Mouse (Mus musculus): ENCODE data around the gene Cdc37.
A peak's percentile ranks its signal among the peaks of the same experiment; 100 is the strongest.

Cdc37 gene

DNA sequence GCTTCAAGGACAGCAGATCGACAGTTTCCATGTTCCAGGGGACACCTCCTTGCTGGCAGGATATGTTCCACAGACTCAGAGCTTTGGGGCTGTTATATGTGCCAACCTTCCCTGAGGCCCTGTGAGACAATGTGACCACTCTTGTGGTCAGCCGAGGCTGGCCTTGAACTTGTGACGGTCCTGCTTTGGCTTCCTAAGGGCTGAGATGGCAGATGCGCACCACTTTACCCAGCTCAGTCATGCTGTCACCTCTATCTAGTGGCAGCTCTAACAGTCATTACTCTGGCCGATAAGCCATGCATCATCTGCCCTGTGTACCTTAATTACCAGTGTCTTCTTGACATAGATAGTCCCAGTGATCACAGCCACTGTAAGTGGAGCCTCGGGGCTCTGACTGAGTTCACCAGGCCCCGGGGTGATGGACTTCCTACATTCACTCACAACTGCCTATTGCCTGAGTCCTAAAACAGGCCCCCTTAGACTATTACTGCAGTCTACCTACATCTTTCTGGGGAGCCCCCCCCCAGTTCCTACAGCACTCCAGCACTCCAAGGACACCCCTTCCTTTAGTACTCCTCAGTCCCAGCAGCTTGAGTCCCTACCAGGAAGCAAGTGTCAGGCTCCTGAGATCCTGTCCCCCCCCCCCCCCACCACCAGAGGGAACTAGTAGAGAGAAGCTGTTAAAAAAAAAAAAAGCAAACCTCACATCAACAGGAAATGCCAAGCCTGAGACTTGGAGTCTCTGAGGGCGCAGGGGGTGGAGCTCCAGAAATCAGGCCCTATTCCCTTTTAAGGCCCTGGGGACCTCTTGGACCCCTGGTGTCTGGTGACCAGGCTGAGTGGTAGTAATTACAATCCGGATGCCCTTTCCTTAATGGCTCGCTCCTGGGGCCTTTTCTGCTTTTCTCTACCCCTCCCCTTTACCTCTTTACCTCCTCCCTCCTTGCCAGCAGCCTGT is 17.6 kb upstream of the Cdc37 start:
- no peak for DNase-seq (ENCODE audit: low spot score)

DNA sequence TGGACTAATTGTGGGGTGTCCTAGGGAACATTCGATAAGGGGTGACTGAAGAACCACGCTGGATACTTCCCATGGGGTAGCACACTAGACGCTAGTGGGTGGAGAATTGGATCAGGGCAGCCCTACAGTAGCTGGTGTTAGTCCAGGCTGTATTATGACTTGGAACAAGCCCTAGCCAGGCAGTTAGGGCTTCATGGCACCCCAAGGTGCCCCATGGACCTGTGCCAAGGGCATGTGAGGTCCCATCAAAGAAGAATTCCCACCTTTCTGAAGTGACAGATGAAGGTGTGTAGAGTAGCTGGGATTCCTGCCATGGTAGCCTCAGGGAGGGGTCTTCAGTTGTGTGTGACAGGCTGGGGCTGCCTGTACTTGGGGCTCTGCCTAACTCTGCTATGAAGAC is 16.7 kb upstream of the Cdc37 start:
- DNase-seq (ENCODE audit: low spot score) = no peak

DNA sequence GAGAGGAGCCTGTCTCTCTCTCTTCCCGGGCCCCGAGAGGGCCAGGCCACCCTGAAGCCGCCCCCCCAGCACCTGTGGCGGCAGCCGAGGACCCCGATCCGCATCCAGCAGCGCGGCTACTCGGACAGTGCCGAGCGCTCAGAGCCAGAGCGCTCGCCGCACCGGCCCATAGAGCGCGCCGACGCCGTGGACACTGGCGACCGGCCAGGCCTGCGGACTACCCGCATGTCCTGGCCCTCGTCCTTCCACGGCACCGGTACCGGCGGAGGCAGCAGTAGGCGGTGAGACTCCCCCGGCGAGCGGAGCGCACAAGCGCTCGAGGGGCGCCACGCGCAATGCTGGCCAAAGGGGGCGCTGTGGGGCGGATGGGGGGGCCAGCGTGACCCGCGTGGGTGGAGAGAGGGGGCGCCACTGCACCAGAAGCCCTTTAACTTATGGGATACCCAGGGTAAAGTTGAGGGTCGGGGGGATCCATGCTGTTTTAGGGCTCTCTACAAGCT is 16.2 kb upstream of the Cdc37 start:
- peak; percentile 24 for DNase-seq (ENCODE audit: low spot score)

DNA sequence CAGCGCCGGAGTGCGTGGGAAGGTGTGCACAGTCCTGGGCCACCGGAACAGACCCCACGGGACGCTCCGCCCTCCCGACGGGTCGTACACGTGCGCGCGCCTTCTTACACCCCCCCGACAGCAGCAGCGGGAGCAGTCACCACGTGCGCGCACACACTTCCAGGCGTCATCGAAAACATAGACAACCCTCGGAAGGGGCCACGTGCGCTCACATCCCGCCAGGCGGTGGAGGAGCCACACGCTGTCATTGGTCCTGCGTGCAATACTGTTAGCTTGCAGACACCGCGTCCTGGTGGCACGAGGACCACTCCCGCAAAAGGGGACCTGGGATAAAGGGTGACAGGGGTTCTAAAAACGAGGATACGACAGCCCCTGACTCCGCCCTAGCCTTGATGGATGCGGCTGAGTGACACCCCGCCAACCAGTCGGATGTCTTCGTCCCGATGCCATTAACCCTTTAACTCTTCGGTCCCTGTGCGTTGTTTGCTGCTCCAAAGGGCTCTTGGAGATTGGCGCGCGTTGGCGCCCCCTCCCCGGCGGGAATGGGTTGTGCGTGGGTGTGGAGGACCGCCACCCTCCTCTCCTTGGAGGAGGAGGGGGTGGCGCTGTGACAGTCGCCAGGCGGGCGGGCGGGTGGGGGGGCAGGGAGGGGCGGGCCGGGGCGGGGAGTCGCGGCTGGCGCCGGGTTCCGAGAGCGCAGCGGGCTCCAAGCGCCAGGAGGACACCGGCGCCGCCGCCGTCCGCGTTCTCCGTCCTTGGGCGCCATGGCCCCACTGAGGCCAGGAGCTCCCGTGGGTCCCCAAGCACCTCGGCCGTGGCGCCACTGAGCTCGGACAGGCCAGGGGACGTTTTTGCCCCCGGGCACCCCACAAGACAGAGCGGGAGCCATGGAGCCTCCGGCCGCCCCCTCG is 15.5 kb upstream of the Cdc37 start, which contains the start of gene Pde4a:
Pde4a (plus strand) TSS at position 674 of the 911 bp plus-strand sequence.
- DNase-seq (ENCODE audit: low spot score) = no peak

DNA sequence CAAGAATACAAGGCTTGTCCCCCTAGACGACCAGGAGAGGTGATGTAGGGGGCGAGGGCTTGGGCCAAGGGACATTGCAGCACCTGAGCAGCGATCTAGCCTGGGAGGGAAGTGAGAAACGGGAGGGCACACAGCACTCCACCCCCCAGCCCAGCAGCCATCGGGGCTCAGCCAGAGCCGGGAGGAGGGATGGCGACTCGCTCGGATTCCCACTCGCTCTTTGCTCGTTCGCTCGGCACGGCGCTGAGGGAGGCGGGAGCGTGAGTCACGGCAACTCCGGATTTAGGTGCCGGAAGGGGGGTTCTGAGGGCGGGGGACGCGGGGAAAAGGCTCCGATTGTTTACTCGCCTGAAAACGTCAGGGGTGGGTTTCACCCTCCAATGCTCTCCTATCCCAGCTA is 14.3 kb upstream of the Cdc37 start:
- peak; percentile 38 for DNase-seq (ENCODE audit: low spot score)

DNA sequence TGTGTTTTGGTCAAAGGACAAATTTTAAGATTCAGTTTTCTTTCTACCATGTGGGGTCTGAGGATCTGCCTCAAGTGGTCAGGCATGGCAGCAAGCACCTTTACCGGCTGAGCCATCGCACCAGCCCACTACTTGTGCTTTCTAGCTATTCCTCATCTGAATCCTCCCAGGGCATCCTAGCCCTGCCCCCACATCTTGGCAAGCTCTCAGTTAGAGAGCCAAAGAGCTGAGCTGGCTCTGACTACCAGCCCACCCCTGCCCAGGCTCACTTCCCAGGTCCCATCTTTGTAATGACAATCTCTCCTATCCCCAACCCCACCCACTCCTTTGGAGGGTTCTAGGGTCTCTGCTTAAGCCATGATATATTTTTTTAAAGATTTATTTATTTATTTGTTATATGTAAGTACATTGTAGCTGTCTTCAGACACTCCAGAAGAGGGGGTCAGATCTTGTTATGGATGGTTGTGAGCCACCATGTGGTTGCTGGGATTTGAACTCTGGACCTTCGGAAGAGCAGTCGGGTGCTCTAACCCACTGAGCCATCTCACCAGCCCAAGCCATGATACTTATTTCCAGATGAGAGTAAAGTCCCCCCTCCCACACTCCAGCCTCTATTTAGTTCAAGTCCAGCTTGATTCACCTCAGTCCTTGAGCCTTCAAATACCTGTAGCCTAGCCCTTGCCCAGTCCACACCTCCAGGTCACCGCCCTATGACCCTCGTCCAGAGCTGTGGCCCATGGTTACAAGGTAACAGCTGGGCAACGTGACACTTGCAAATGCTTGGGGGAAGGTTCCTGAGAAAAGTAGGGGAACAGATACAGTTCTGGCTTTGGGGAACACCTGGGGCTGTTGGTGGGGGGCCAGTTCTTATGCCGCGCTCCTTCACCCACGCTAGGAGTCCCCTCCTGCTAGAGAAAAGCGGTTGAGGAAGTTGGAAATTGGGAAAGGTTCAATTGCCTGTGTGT is 13.6 kb upstream of the Cdc37 start:
- no peak for DNase-seq (ENCODE audit: low spot score)

DNA sequence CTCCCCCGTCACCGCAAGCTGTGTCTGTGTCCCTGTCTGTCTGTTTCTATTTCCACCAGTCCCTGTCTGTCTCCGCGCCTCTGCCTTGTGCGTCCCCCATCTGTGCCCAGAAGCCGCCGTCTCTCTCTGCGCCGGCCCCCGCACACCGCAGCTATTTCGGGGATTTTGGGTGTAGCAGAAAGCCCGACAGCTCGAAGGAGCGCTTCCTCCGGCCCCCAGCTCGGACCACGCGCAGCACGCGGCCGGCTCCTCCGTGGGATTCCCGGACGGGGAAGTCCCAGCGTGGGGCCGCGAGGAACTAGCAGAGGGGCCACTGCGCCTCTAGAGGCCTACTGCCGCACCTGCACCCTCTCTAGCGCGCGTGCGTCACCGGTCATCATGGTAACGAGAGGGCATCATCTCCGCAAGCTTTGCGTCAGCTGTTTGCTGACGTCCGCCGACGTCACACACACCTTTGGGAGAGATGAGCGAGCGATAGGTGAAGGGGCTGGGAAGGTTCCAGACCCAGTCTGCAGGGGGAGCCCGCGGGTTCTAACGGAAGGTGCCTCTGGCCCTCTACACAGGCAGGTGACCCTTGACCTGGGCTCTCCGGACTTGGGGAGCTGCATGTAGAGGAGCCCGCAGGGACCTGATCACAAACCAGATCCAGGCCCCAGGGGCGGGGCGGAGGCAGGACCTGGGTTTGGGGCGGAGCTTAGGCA is 11.6 kb upstream of the Cdc37 start:
- peak; percentile 85 for DNase-seq (ENCODE audit: low spot score)

DNA sequence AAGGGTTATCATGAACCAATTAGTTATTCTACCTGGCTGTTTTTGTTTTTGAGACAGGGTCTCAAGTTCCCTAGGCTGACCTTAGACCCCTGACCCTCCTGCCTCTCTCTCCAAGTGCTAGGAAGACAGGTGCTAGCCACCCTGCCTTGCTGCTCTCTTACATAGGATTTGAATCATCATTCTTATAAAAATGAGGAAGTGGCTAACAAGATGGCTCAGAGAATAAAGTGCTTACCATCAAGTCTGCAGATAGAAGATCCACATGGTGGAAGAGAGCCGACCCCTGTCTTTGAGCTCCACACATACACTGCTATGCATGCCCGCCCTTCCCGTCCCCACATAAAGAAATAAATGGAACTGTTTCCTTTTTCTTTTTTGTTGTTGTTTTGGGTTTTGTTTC is 5.0 kb upstream of the Cdc37 start:
- DNase-seq (ENCODE audit: low spot score) = no peak

DNA sequence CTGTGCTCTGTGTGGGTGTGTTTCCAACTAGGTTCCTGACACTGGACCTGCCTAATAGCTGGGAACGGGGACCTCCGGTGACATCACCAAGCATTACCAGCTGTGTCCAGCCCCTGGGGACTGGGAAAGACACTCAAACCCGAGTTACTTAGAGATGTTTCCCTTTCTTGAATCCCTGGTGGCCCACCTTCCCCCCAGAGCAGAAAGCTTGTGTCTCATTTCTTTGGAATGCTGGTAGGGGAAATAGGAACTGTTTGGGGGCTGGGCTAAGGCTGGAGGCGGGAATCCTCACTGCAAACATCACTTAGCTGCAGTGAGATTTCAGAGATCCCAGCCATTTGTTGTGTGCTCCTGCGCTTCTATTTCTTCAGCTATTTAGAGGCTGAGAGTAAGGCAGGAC is 4.1 kb upstream of the Cdc37 start:
- DNase-seq (ENCODE audit: low spot score) = no peak

DNA sequence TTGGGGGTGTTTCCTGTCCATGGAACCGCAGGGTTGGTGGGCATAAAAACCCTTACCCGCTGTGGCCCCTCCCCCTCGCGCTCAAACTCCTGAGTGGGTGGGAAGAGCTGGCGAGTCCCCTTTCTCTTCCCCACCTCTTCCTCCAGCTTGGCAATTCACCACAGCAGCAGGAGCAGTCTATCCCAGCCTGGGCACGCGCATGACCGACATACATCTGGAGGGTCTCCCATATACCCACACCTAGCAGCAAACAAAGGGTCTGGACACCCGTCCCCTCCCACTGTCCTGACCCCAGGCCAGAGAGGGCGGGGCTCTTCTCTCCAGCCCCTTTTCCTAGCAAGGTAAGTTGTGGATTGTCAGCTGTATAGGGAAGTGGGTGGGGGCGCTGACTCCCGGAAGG is 3.5 kb upstream of the Cdc37 start:
- DNase-seq (ENCODE audit: low spot score) = no peak

DNA sequence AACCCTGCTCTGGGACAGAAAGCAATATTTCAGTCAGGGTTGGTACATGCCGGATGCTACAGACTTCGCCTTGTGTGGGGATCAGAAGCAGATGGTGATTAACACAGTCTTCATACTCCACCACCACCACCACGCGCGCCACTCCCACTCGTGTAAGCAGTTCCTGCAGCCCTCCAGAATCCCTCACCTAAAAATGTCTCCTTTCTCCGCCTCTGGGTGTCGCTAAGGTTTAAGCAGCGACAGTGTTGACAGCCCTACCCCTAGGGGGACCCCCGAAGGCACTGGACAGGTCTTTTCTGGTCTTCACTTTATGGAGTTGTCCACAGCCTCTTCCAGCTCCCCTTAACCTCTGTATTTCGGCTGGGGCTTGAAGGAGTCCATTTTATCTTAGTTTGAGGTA is 2.9 kb upstream of the Cdc37 start:
- peak; percentile 41 for DNase-seq (ENCODE audit: low spot score)

DNA sequence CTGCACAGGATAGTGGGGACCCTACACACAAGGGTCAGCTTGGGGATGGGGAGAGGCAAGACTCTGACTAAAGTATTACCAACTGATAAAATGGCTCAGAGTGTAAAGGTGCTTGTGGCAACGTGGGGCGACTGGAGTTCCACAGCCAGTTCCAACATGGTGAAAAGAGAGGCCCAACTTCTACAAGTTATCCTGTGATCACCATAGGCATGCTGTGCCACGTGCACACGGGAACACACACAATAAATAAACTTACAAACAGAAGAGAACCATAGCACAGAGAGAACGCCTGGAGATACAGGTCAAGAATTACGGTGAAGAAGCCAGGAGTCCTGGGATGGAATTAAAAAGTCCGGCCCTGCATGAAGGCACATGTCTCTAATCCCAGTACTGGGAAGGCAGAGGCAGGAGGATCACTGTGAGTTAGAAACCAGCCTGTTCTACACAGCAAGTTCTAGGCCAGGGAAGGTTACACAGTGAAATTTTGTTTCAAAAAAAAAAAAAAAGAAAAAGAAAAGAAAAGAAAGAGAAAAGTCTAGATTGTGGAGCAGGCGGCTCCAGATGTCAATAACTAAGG is 617 bp downstream of the Cdc37 start:
- no peak for DNase-seq (ENCODE audit: low spot score)

DNA sequence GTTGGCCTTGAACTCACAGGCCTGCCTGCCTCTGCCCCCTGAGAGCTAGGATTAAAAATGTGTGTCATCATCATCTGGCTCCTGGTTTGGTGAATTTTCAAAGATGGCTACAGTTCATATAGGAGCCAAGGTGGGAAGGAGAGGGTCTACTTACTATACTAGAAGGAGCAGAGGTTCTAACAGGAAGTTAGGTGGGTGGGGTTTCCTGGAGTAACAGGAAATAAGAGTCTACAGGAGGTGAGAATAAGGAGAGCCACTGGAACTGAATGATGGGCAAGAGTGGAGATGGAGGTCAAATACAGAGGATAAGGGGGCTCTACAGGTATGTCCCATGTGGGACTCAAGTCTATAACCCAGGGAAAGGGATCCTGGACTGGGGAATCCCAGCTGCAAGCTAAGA is 1.4 kb downstream of the Cdc37 start:
- DNase-seq (ENCODE audit: low spot score) = no peak

DNA sequence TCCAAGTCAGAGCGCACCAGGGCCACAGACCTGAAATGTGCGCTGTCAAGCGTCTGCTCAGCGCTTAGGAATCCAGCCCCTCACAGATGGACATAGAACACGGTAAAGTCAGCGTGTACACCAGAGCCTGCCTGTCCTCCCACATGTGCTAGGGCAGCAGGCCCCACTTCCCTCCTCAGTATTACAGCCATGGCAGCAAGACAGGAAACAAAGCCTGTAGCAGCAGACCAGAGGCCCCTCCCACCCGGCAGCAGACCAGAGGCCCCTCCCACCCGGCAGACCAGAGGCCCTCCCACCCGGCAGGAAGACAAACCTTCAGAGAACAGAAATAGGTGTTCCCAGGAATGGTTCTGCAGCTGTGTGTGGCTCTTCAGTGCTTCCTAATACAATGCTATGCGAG is 3.1 kb downstream of the Cdc37 start:
- peak; percentile 29 for DNase-seq (ENCODE audit: low spot score)

DNA sequence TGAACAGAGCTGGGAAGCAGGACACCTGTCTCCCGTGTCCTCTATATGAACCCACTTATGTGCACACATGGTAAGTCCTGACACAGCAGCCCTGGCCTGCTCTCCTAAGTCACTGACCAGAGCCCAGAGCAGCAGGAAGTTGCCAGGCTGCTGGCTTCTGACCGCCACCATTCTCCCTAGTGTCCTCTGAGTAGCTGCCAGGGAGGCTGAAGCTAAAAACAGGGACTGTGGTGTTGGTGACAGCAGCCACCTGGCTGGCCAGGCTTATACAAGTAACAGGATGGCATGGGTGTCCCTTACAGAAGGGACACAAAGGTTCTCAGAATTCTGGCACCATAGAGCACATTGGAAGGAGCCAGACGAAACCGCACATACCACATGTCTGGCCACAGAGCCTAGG is 4.4 kb downstream of the Cdc37 start:
- DNase-seq (ENCODE audit: low spot score) = no peak

DNA sequence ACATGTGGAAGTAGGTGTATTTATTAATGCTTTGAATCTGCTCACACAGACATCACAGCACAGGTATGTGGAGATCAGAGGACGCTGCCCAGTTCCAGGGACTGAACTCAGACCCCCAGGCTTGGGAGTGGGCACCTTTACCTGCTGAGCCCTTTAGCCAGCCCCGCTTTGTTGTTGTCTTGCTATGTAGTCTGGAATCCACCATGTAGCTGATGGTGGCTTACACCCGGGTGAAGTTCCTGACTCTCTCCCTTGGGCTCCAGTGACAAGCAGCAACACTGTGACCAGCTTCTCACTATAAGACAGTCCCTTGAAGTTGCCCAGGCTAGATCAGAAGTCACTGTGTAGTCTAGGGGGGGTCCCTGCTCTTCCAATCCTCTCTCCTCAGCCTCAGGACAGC is 5.4 kb downstream of the Cdc37 start:
- DNase-seq (ENCODE audit: low spot score) = no peak

DNA sequence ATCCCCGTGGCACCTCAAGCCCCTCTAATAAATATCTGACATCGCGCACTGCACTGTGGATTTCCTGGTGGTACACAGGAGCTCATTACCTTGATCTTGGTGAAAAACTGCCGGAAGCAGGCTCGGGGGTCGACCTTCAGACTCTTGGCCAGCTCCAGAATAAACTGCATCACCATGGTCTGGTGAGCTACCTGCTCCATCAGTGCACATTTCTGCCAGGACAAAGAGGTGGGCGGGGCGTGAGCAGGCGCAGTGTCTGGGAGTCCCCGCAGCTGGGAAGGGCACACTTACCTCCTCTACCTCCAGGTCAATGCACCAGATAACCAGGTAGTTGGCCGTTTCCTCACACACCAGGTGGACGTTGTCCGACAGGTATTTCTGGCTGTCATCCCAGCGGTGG is 7.9 kb downstream of the Cdc37 start:
- no peak for DNase-seq (ENCODE audit: low spot score)

DNA sequence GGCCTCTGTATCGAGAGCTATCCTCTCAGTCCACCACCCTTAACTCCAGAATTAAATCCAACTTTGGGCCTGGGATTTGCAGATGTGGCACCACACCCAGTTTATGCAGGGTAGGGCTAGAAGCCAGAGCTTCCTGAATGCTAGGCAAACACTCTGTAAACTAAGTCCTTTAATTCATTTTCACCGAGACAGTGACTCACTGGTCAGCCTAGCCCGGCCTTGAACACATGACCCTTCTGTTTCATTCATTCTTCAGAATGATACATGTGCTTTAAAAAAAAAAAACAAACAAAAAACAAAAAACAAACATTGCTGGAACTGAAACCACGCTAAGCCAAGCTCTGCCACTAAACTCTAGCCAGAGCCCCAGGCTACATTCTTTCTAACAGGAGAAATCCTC is 11.4 kb downstream of the Cdc37 start:
- DNase-seq (ENCODE audit: low spot score) = no peak

DNA sequence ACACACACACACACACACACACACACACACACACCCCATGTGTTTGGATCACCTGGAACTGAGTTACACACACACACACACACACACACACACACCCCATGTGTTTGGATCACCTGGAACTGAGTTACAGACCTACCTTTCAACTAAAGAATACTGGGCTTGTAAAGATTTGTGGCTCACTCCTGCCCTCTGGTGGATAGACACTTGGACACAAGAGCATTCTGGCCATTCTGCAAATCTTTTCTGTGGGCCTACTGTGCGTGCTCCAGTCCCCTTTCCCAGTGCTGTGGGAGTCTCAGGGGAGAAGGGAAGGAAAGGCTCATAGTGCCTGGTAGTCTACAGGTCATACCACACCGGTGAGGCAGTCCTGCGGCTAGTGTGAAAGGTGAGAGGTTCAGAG is 12.6 kb downstream of the Cdc37 start:
- peak; percentile 70 for DNase-seq (ENCODE audit: low spot score)

DNA sequence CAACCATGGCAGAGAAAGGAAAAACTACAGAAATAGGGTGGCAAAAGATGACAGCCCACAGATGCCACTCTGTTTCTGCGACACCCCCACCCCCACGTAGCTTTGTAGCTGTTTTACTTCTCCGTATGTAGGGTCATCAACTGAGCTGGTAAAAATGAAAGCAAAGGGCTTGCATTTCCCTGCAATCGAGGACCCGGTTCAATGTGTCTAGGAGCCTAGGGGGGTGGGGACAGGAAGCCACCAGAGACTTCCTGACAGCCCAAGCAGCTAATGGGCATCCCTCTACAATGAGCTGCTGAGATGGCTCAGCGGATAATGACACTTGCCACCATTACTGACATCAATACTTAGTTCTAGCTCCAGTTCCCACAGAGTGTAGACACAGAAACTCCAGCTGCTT is 13.4 kb downstream of the Cdc37 start:
- DNase-seq (ENCODE audit: low spot score) = no peak
